Mouse (Mus musculus) embryonic facial prominence, embryonic 14.5 days (tissue): Measurements from ENCODE around the gene Kcnb1. TPM values are rescaled to one million over a fixed set of nuclear protein-coding genes. Genes with fewer than 3 reads are reported as not detected.

Source experiments
- ATAC-seq: fragments of 200-750 bp; cut with Nextera tagmentation; 2 replicates; pipeline ENCODE4 v1.8.0; 2017; ENCODE audit warnings: low read depth, moderate number of reproducible peaks, moderate TSS enrichment
- DNase-seq: peaks from one replicate; pipeline ENCODE4 v3.0.0-alpha.2; 2015; ENCODE audit warnings: low spot score
- H3K27ac ChIP-seq: fragments of 300-500 bp; sonication (generic); replicated peaks from 2 replicates; pipeline ENCODE4 v1.5.1; 2014; ENCODE audit warnings: low read depth, mild to moderate bottlenecking, low read length, moderate library complexity
- H3K27me3 ChIP-seq: fragments of 300-500 bp; sonication (generic); replicated peaks from 2 replicates; pipeline ENCODE4 v1.6.1; 2014; ENCODE audit warnings: low read length; ENCODE audit not compliant: control insufficient read depth, insufficient read depth
- H3K36me3 ChIP-seq: fragments of 300-500 bp; sonication (generic); 2 replicates; pipeline ENCODE4 v1.6.1; 2014; ENCODE audit warnings: low read length, mixed read lengths; ENCODE audit not compliant: control insufficient read depth, insufficient read depth
- H3K4me1 ChIP-seq: fragments of 300-500 bp; sonication (generic); 2 replicates; pipeline ENCODE4 v1.6.1; 2014; ENCODE audit warnings: antibody characterized with exemption, low read length; ENCODE audit not compliant: control insufficient read depth, insufficient read depth
- H3K4me2 ChIP-seq: fragments of 300-500 bp; sonication (generic); 2 replicates; pipeline ENCODE4 v1.6.1; 2014; ENCODE audit warnings: low read depth, mild to moderate bottlenecking, low read length, moderate library complexity, mixed read lengths
- H3K4me3 ChIP-seq: fragments of 300-500 bp; sonication (generic); 2 replicates; pipeline ENCODE4 v1.5.1; 2014; ENCODE audit warnings: low read depth, mild to moderate bottlenecking, low read length
- H3K9ac ChIP-seq: fragments of 300-500 bp; sonication (generic); 2 replicates; pipeline ENCODE4 v1.6.1; 2014; ENCODE audit warnings: low read depth, mild to moderate bottlenecking, low read length, moderate library complexity, mixed read lengths
- H3K9me3 ChIP-seq: fragments of 300-500 bp; sonication (generic); 2 replicates; pipeline ENCODE4 v1.6.1; 2016; ENCODE audit warnings: low read length; ENCODE audit not compliant: control insufficient read depth
- WGBS: fragments of 180-500 bp; shearing (Covaris S2); extraction: QIAGEN DNeasy Blood & Tissue Kit; methylation state at CpG from one replicate; pipeline ENCODE4 v1.1.7; 2014; 5-methylcytosine and 5-hydroxymethylcytosine counted together
- polyA plus RNA-seq: library from polyadenylated mRNA; unstranded; fragments of >200 nt; fragmentation: Nextera tagmentation; extraction: Ambion mirVana; gene quantifications from 2 replicates; pipeline ENCODE4 v1.2.1, GENCODE M21; 2014

The Kcnb1 gene
- polyA plus RNA-seq, 1 experiment from 2014 or later = 1.7 TPM

- Histone ChIP-seq H3K27me3 (peaks cover 35% of the 10 kb centered on the region), H3K4me1 (peaks cover 15% of the 10 kb centered on the region), H3K4me3 (no peak overlapping the region), H3K27ac (no peak overlapping the region), H3K36me3 (no peaks in the 10 kb centered on the region), H3K9ac (no peak overlapping the region), H3K4me2 (no peak overlapping the region), H3K9me3 (peaks cover 6% of the 10 kb centered on the region; the same call in 1 of the 2 replicates)
- 45% methylated on average over 13 of the region's 13 CpGs for WGBS
- no peak for ATAC-seq
- DNase-seq = no peak
Measured at GRCm38 (mm10) chr2:167186003-167186402, 4.0 kb downstream of the Kcnb1 start.

- Histone ChIP-seq H3K36me3 (no peaks in the 10 kb centered on the region), H3K4me3 (no peak overlapping the region)
Measured at GRCm38 (mm10) chr2:167185432-167185831, 4.5 kb downstream of the Kcnb1 start.

GRCm38 (mm10) chr2:167181662-167182389 lies 8.1 kb downstream of the Kcnb1 start:
- no peak for DNase-seq
- H3K4me3 ChIP-seq = no peak overlapping the region
- H3K4me2 ChIP-seq = no peak overlapping the region
- WGBS = 79% methylated on average over 14 of the region's 14 CpGs
- no peaks in the 10 kb centered on the region for H3K27me3 ChIP-seq
- H3K4me1 ChIP-seq = no peaks in the 10 kb centered on the region
- no peaks in the 10 kb centered on the region for H3K36me3 ChIP-seq
- H3K27ac ChIP-seq = no peak overlapping the region
- no peak for ATAC-seq
- peaks cover 6% of the 10 kb centered on the region; the same call in 1 of the 2 replicates for H3K9me3 ChIP-seq
- no peak overlapping the region for H3K9ac ChIP-seq

More at GRCm38 (mm10) chr2:167185432-167185831, 4.5 kb downstream of the Kcnb1 start:
- no peak for DNase-seq
- H3K27ac ChIP-seq = no peak overlapping the region
- H3K27me3 ChIP-seq = peaks cover 29% of the 10 kb centered on the region
- 83% methylated on average over 2 of the region's 2 CpGs for WGBS
- peaks cover 12% of the 10 kb centered on the region for H3K4me1 ChIP-seq
- ATAC-seq = no peak
- no peak overlapping the region for H3K9ac ChIP-seq
- H3K4me2 ChIP-seq = no peak overlapping the region
- peaks cover 6% of the 10 kb centered on the region; the same call in 1 of the 2 replicates for H3K9me3 ChIP-seq

GRCm38 (mm10) chr2:167181096-167181495 lies 8.9 kb downstream of the Kcnb1 start:
- ATAC-seq = no peak
- H3K9ac ChIP-seq = no peak overlapping the region
- H3K36me3 ChIP-seq = no peaks in the 10 kb centered on the region
- no peak for DNase-seq
- 77% methylated on average over 8 of the region's 8 CpGs for WGBS
- H3K9me3 ChIP-seq = peaks cover 6% of the 10 kb centered on the region; the same call in 1 of the 2 replicates
- H3K4me2 ChIP-seq = no peak overlapping the region
- no peak overlapping the region for H3K4me3 ChIP-seq
- no peaks in the 10 kb centered on the region for H3K4me1 ChIP-seq
- no peak overlapping the region for H3K27ac ChIP-seq
- no peaks in the 10 kb centered on the region for H3K27me3 ChIP-seq

GRCm38 (mm10) chr2:167179301-167179700 lies 10.7 kb downstream of the Kcnb1 start:
- Histone ChIP-seq H3K9me3 (peaks cover 6% of the 10 kb centered on the region; the same call in 1 of the 2 replicates), H3K27me3 (no peaks in the 10 kb centered on the region), H3K9ac (no peak overlapping the region), H3K4me2 (no peak overlapping the region), H3K36me3 (no peaks in the 10 kb centered on the region), H3K4me1 (no peaks in the 10 kb centered on the region), H3K27ac (no peak overlapping the region), H3K4me3 (no peak overlapping the region)
- DNase-seq (no peak), ATAC-seq (no peak)
- 79% methylated on average over 10 of the region's 10 CpGs for WGBS

GRCm38 (mm10) chr2:167177231-167177641 lies 12.7 kb downstream of the Kcnb1 start:
- no peak for ATAC-seq
- Histone ChIP-seq H3K36me3 (no peaks in the 10 kb centered on the region), H3K4me2 (no peak overlapping the region), H3K27ac (no peak overlapping the region), H3K27me3 (no peaks in the 10 kb centered on the region), H3K4me1 (no peaks in the 10 kb centered on the region), H3K9me3 (no peaks in the 10 kb centered on the region), H3K9ac (no peak overlapping the region), H3K4me3 (no peak overlapping the region)
- DNase-seq = no peak
- 69% methylated on average over 10 of the region's 10 CpGs for WGBS

- no peaks in the 10 kb centered on the region for H3K9me3 ChIP-seq
- no peak overlapping the region for H3K4me3 ChIP-seq
- no peak for ATAC-seq
- no peaks in the 10 kb centered on the region for H3K36me3 ChIP-seq
- no peak overlapping the region for H3K9ac ChIP-seq
- no peak overlapping the region for H3K27ac ChIP-seq
- no peak overlapping the region for H3K4me2 ChIP-seq
- H3K4me1 ChIP-seq = no peaks in the 10 kb centered on the region
- 80% methylated on average over 6 of the region's 6 CpGs for WGBS
- no peaks in the 10 kb centered on the region for H3K27me3 ChIP-seq
- DNase-seq = no peak
Measured at GRCm38 (mm10) chr2:167175284-167175683, 14.7 kb downstream of the Kcnb1 start.

- H3K27ac ChIP-seq = no peak overlapping the region
- 78% methylated on average over 5 of the region's 5 CpGs for WGBS
- no peaks in the 10 kb centered on the region for H3K4me1 ChIP-seq
- DNase-seq = no peak
- no peak overlapping the region for H3K4me2 ChIP-seq
- H3K27me3 ChIP-seq = no peaks in the 10 kb centered on the region
- H3K9ac ChIP-seq = no peak overlapping the region
- H3K9me3 ChIP-seq = no peaks in the 10 kb centered on the region
- H3K4me3 ChIP-seq = no peak overlapping the region
- no peaks in the 10 kb centered on the region for H3K36me3 ChIP-seq
- ATAC-seq = no peak
Measured at GRCm38 (mm10) chr2:167173051-167173875, 16.7 kb downstream of the Kcnb1 start.
